Mouse (Mus musculus) liver, adult 2 months (tissue): ENCODE measurements around the gene Ptprg.

Source experiments
- CTCF ChIP-seq: fragments of 200-500 bp; IDR thresholded peaks from 2 replicates; pipeline ENCODE4 v1.5.1; 2011; ENCODE audit warnings: low read depth, low read length, control low read depth
- POLR2A ChIP-seq: fragments of 200-500 bp; IDR thresholded peaks from 2 replicates; pipeline ENCODE4 v1.6.1; 2011; ENCODE audit warnings: low read length, control low read depth; ENCODE audit not compliant: insufficient read depth; ENCODE audit errors: extremely low read depth

- no peak for TF ChIP-seq CTCF
- TF ChIP-seq POLR2A: no peak
Observed at GRCm38 (mm10) chr14:11892621-11893020, 339.3 kb downstream of the Ptprg start.
